Mouse (Mus musculus) ovary, postnatal 36 days (tissue): ENCODE results near the gene Acbd4.

Source experiments
- DNase-seq: peaks from one replicate; pipeline ENCODE4 v3.0.0; 2022; ENCODE audit warnings: low spot score, mixed read lengths

The Acbd4 gene

GRCm38 (mm10) chr11:103101481-103101865 is at the start of gene Acbd4, which contains the start of gene Plcd3:
Acbd4 (plus strand) TSS chr11:103101682.
Plcd3 (minus strand) TSS chr11:103101658.
- peak; percentile 84 for DNase-seq

GRCm38 (mm10) chr11:103052078-103052477 is 49.4 kb upstream of the Acbd4 start:
- DNase-seq, result no peak

DNA sequence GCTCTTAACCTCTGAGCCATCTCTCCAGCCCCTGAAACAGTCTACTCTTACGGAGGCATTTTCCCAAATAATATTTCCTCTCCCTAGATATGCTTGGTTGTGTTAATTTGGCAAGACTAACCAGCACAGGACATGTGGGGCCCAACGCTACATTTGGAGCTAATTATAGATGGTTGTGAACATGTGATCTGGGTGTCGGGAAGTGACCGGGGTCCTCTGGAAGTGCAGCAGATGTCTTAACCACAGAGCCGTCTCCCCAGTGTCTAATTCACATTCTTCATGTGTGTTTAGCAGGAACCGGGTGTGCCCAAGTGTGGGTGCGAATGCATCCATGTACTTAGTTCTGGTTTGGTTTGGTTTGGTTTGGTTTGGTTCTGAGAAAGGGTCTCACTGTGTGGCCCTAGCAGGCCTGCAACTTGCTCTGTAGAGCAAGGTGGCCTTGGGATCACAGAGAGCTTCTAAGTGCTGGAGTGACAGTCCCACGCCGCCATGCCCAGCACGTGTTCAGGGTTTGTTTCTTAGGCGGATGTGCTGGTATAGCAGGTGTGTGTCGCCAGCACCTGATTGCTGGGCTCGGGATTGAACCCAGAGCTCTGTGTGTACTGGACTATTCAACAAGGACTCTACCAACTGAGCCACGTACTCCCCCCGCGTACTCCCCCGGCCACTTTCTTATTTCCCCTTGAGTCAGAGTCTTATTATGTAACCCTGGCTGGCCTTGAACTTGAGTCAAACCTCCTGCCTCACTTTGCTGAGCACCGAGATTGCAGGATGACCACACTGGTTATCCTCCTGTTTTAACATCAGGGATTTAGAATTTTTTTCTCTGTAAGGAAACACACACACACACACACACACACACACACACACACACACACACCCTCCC is 48.0 kb upstream of the Acbd4 start:
- DNase-seq, result no peak

DNA sequence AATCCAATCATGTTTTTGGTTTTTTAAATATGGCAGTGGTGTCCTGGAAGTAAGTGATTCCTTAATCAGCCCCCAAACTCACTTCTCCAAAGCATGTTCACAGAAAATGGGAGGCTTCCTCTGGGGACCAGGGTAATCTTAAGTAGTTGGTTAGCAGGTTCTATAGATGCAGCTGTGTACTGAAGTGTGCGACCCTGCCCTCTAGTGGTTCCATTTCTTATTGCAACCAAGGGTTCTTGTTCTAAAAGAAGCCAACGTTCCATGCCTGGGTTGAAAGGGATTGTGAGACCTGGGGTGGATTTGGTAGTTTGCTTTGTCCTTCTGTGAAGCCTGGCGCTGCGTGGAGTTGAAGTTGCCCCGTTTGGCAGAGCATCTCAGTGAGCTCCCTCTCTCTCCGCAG is 46.7 kb upstream of the Acbd4 start:
- DNase-seq, result no peak

- no peak for DNase-seq
These were observed 44.8 kb upstream of the Acbd4 start for GRCm38 (mm10) chr11:103056636-103057035.

- DNase-seq, result no peak
These were observed 42.9 kb upstream of the Acbd4 start for GRCm38 (mm10) chr11:103058499-103059085.

DNA sequence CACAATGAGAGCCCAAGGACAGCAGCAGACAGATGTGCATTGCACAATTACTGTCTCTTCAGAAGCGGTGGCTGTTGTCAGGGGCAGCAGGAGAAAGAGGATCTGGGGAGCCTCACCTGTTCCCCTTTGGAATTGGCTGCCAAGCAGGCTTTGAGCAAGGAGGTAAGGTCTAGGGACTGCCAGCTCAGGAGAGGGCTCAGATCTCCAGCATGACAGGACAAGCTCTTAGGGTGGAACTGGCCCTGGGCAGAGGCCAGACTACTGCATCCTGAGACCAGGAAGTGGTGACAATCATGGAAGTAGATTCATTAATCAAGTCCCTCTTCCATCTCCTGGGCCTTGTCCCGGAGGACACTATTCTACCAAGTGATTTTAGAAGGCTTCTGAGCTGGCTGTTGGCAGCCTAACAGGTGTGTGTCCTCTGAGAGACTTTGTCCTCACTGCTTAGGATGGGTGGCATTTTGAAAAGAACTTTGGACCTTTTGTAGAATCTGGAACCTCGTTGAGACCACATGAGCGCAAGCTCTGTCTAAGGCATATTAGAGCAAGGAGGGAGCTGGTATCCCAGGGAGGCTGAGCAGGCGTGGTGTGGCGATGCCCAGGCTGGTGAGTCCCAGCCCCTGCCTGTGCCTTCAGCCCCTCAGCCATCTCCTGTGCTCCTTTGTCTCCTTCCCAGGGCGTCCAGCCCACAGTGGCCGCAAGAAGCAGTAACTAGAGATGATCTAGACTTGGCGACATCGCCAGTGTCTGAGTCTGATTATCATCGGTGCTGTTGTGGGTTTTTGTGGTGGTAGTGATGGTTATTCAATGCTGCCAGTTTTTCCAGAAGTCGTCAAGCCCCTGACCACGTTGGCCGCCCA is 35.1 kb upstream of the Acbd4 start:
- peak; percentile 6 for DNase-seq

- no peak for DNase-seq
These were observed 34.5 kb upstream of the Acbd4 start for GRCm38 (mm10) chr11:103067051-103067361.

DNA sequence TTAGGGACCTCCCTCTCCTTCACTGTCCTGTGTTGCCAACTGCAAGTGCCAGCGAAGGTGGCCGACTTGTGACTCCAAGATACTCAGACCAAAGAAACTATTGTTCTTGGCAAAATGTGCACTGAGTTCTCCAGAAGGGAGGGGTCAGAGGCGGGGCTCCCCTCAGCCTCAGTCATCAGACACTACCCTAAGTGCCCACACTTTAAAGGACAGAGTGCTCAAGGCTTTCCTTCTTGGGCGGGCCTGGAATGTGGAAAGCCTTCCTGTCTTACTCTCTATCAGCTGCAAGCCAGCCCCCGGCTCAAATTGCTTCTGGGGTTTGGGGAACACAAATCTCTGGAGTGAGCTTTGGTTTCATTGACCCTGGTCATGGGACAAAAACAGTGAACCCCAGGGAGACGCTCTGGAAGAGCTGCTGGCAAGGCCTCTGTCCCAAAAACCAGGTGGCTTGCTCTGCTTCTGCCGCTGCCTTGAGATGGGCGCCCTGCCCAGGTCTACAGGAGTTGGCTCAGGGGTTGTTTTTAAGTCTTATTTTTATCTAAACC is 34.0 kb upstream of the Acbd4 start:
- peak; percentile 44 for DNase-seq

GRCm38 (mm10) chr11:103068272-103068671 is 33.2 kb upstream of the Acbd4 start:
- no peak for DNase-seq

DNA sequence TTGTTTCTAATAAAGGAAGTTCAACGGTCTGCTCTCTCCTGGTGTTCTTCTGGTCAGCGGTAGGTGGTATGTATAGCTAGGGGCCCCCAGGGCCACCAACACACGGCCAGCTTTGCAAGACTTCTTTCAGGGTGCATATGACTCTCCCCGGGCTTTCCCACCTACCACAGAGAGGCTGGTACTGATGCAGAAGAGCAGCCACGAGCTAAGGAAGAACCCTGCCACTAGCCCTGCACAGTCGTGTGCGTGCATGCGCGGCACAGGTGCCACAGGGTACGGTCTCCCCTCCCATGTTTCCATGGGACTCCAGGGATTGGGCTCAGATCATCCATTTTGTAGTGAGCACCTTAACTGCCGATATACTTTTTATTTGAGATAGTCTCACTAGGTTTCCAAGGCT is 32.6 kb upstream of the Acbd4 start:
- no peak for DNase-seq

GRCm38 (mm10) chr11:103069731-103070130 is 31.8 kb upstream of the Acbd4 start:
- no peak for DNase-seq

- no peak for DNase-seq
These were observed 31.1 kb upstream of the Acbd4 start for GRCm38 (mm10) chr11:103070322-103070880.

DNA sequence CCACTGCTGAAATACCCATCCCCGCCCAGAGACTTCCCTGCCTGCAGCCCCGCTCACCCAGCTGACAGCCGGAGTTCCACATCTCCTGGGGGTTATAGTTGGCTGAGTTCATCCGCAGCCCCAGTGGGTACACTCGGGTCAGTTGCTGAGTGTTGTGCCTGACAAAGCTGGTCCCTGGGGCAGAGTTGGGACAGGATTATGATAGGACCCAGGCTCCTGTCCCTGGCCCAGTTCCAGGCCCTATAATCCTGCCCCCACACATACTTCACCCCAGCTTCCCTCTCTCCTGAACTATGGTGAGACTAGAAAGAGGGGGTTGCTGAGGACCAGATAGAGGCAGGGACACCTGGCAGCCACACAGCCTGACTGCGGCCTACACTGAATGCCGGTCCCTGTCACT is 27.8 kb upstream of the Acbd4 start:
- no peak for DNase-seq

DNA sequence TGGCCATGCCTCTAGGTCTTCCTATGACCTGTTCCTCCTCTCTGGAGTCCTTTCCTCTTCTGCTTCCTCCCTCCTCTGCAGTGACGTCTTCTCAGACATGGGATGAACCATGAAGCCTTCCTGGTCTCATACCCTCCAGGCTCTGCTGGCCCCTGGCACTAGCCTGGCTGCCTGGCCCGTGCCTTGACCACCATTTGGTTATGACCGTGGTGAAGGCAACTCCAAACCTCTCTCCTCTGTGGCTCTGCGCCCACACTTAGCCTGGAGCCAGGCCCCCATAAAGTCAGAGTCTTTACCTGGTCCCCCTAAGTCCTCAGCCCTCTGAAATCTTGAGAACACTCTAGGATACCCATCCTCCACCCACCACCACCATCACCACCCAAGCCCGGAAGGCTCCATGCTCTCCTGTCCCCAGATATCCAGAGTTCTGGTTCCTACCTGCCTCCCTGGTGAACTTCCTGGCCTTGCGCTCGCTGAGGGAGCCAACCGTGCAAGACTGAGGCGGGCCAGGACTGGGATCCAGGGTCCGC is 27.3 kb upstream of the Acbd4 start:
- DNase-seq, result peak; percentile 3

GRCm38 (mm10) chr11:103074796-103075323 is 26.6 kb upstream of the Acbd4 start:
- DNase-seq, result no peak

- peak; percentile 4 for DNase-seq
These were observed 25.5 kb upstream of the Acbd4 start for GRCm38 (mm10) chr11:103076010-103076409.

DNA sequence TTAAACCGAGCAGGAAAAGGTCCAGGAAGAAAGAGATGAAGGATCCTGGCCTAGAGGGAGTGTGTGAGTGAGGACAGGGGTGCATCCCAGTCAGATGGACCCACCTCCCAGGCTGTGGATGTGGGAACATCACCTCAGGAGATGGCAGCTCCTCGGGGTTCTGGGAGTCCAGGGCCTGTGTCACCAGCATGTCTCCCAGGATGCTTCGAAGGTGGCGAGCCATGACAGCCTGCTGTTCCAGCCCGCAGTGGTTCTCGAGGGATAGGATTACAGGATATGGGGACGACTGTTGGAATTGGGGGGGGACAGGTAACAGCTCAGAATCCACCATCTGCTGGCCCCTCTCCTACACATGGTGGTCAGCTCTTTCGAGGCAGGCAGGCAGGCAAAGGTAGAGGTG is 24.9 kb upstream of the Acbd4 start:
- DNase-seq, result no peak

DNA sequence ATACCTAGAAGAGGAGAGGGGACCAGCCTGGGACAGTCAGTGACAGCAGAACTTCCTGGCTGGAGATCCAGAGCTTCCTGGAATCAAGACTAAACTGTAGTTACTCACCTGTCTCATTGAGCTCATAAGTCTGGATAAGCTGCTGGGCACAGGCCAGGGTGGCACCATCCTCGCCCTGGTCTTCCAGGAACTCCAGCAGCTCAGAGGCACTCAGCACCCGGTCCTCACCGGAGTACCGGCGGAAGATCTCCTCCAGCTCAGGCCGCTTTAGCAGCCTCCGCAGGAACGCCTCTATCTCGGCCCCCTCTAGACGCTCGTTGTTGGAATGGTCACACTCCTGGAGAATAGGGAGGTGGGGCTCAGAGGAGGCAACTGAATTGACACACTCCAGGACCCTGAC is 23.4 kb upstream of the Acbd4 start:
- DNase-seq, result no peak

GRCm38 (mm10) chr11:103080323-103081091 is 21.0 kb upstream of the Acbd4 start:
- peak; percentile 19 for DNase-seq

- DNase-seq, result no peak
These were observed 19.9 kb upstream of the Acbd4 start for GRCm38 (mm10) chr11:103081631-103082030.
